ENCODE assay signal across 8 mouse cellular contexts in genomic region chr5:113553402-113553897, GRCm38 (mm10).
DNase-seq lines count a peak whose midpoint lies in the region; ATAC-seq and TF ChIP-seq lines count a peak whose summit lies in the region.
"Had no signal": no experiment of that assay in that cellular context is flagged by ENCODE, and none has a peak within 500 bp of the region (broad histone marks: within the 10 kb centered on the region; RNA-seq: fewer than 3 reads in every experiment).

No protein-coding gene starts in this region.

- H3K27ac ChIP-seq in lung, embryonic 14.5 days (ENCODE audit: low read depth) = no peak overlapping the region

- no peak overlapping the region for H3K4me2 ChIP-seq in lung, embryonic 14.5 days

- WGBS in lung, embryonic 14.5 days = 5% methylated on average over 9 of the region's 9 CpGs

- H3K9ac ChIP-seq in lung, embryonic 14.5 days = no peak overlapping the region

- no peaks in the 10 kb centered on the region for H3K4me1 ChIP-seq in lung, embryonic 14.5 days (ENCODE audit: insufficient read depth)
- H3K4me1 ChIP-seq: megakaryocyte, embryonic 14.5 days had no signal

- no peak overlapping the region for H3K4me3 ChIP-seq in lung, embryonic 14.5 days (ENCODE audit: low read depth, low read length)
- H3K4me3 ChIP-seq: megakaryocyte, embryonic 14.5 days had no signal

- peak; percentile 87 for DNase-seq in lung, embryonic 14.5 days
- DNase-seq in lung, adult 18-20 months = no peak
- peak; percentile 32 for DNase-seq in c-Kit-positive CD71-negative TER-119-negative erythroid progenitor cells, embryonic 14.5 days (ENCODE audit: low read depth)
- DNase-seq in gonadal fat pad, adult 2 months (ENCODE audit: low read depth) = peak; percentile 61
- peak; percentile 31 for DNase-seq in naive thymus-derived CD4-positive, alpha-beta T cell, adult 2 months (ENCODE audit: low read depth)
- DNase-seq in frontal cortex, postnatal 10 days (ENCODE audit: low spot score in 2 of 2) = no peak
- DNase-seq in natural killer cell, adult 2 months (ENCODE audit: low spot score in 2 of 2) = no peak

- H3K27me3 ChIP-seq in lung, embryonic 14.5 days (ENCODE audit: insufficient read depth, low read length) = no peaks in the 10 kb centered on the region

- H3K36me3 ChIP-seq in lung, embryonic 14.5 days (ENCODE audit: insufficient read depth) = no peaks in the 10 kb centered on the region

- peak; percentile 73 for ATAC-seq in lung, embryonic 14.5 days (ENCODE audit: insufficient read depth)

- no peak for TF ChIP-seq CTCF in lung, embryonic 14.5 days (IDR thresholded peaks at IDR 0.05; ENCODE audit: low read depth)

- no peaks in the 10 kb centered on the region for H3K9me3 ChIP-seq in lung, embryonic 14.5 days (ENCODE audit: low read depth, low read length)
- H3K9me3 ChIP-seq: megakaryocyte, embryonic 14.5 days had no signal

Comparison
In these comparisons a context has a peak if more than half of its experiments do, and no peak if none do; other contexts are left out.
1. DNase-seq: peak in lung, embryonic 14.5 days (single experiment), c-Kit-positive CD71-negative TER-119-negative erythroid progenitor cells, embryonic 14.5 days (single experiment), gonadal fat pad, adult 2 months (single experiment) and naive thymus-derived CD4-positive, alpha-beta T cell, adult 2 months (single experiment); none in lung, adult 18-20 months (0 of 2), frontal cortex, postnatal 10 days (0 of 2) and natural killer cell, adult 2 months (0 of 2).